Mouse (Mus musculus) adrenal gland, postnatal 25 days (tissue): ENCODE results near the gene Zfp36l2. TPM values are rescaled to one million over a fixed set of nuclear protein-coding genes. Genes with fewer than 3 reads are reported as not detected.
A peak's percentile ranks its signal among the peaks of the same experiment; 100 is the strongest.

Experiments used
- DNase-seq: peaks from one replicate; pipeline ENCODE4 v3.0.0; 2021; ENCODE audit warnings: mixed read lengths
- total RNA-seq: library from RNA; stranded (reverse); gene quantifications from 2 replicates; pipeline ENCODE4 v1.2.3, GENCODE M21; 2021

Gene Zfp36l2
- total RNA-seq, 1 experiment from 2014 or later, result 52.0 TPM

DNA sequence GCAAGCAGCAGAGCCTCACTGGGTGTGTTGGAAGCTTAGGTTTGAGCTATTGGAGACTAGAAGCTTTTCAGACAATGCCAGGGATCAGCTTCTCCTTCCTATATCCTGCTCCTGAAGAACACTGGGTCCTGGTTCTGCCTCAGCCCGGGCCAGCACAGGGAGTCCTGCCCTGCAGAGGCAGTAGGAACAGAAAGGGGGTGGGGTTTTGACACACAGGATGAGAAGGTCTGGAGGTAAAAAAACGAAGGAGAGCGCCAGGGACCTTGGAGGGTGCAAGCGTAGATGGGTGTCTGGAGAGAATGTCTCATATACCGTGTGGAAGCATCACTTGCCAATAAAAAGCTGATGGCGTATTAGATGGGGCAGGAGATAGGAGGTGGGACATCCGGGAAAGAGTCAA, 11.3 kb downstream of the Zfp36l2 start:
- DNase-seq, result no peak

DNA sequence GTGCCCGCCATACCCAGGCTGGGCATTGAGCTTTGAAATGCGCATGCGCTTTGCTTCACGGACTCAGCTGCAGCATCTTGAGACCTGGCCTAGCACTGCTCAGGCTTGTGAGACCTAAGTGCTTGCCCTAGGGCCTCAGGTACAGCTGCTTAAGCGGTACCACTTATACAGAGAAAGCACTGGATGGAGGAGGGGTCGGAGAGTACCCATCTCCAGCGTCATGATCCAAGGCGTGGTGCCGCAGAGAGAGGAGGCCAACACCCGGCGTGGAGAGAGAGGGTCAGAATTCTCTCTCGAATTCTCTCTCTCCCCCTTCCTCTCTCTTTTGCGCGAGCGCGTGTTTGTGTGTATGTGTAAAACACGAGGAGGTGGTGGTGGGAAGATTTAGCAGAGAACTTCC, 12.6 kb downstream of the Zfp36l2 start:
- no peak for DNase-seq

DNA sequence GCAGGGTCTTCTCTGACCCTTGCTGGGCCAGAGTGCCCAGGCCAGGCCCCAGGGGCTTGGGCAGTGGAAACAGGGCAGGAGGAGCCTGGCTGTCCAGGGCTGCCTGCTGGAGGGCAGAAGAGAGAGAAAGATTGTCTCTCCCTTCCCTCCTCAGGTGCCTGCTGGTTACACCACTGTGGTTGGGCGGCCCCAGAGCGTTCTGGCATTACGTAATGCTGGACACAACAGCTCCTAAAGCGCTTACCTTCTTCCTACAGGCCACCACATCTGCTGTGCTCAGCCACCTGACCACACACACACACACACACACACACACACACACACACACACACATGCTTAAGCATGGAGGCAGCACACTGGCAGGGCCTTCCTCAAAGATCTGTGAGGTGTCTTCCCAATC, 20.4 kb downstream of the Zfp36l2 start:
- no peak for DNase-seq

DNA sequence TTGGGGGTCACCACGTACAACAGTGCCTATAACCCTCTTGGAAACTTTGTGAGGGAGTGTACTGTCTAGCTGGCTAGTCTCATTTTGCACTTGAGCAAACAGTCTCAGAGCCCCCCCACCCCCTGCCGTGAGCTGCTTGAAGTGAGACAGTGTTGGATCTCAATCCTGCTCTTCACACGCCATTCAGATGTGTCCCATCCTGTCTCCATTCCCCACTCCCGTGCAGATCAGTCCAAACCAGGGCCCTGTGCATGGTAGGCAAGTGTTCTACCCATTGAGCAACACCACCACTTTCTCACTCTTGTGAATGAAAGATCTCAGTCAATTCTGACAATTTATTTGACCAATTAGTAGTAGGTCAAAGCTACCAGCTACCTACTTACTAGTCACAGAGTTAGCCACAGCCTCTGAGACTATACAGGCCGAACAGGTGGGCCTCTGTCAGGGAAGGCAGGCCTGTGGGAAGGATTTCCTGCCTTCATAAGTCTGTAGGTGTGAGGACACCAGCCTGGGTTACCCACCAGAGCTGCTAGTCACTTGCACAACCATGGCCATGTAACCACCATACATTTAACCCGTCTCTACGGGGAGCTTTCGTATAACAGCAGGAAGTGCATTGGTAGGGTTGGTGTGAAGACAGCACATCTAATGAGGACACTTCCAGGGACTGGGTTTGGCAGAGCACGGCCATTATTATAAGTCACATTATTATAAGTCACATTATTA, 21.4 kb downstream of the Zfp36l2 start:
- no peak for DNase-seq

DNA sequence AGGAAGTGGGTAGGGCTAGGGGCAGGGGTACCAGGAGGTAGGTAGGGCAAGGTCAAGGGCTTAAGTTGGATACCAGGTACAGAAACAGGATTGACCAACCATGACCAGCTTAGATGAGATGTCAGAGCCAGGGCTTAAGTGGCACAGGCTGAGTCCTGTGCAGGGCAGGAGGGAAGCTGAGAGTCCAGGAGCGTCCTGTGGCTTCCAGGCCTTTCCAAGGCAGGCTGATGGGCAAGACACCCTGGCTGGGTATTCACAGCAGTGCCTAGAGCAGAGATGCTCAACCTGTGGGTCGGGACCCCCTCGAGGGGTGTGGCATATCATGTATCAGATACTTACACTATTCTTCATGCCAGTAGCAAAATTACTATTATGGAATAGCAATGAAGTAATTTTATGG, 22.0 kb downstream of the Zfp36l2 start:
- no peak for DNase-seq

DNA sequence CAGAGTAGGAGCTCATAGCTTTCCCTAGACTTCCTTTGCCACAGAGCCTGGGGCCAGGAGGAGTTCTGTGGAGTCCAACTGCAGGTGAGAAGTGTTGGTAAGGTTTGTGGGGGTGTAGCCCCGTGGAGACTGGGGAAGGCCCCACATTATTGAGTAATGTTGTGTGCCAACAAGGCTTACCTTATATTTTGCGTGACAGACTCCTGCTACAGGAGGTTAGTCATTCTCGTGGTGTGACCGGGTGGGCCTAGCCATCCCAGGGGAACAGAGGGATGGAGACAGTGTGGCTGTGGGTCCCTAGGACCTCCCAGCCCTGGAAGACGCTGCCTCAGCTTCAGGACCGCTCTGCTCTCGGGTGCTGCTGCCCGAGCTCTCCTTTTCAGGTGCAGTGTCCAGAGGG, 23.6 kb downstream of the Zfp36l2 start:
- DNase-seq, result no peak

DNA sequence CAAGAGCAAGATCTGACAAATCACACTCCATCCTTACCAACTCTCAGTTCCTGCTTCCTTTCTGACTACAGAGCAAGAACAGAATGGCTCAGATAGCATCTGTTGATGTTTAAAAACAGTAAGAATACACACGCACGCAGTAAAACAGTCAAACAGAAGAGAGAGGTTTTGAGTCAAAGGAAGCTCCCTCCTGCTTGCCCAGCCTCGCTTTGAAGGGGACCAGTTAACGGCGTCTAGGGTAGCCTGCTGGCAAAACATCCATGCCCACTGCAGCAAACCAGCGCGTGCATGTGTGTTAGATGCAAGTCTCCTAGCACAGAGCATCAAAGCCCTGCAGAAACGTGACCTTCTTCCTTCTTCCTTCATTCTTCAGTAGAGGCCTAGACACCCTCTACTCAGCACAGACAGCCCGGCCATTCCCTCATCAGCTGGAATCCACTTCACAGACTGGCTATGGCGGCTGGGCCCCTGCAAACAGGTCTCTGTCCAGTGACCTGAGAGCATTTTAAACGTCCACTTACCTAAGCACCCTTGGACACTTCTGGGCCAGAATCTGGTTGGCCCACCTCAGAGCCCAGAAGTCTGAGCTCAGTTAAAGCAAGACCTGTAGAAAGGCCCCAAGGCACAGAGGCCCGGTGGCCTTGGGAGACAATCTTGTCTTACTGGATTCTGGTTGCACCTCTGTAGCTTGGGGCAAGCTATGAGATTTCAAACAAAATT, 24.5 kb downstream of the Zfp36l2 start:
- DNase-seq, result no peak

DNA sequence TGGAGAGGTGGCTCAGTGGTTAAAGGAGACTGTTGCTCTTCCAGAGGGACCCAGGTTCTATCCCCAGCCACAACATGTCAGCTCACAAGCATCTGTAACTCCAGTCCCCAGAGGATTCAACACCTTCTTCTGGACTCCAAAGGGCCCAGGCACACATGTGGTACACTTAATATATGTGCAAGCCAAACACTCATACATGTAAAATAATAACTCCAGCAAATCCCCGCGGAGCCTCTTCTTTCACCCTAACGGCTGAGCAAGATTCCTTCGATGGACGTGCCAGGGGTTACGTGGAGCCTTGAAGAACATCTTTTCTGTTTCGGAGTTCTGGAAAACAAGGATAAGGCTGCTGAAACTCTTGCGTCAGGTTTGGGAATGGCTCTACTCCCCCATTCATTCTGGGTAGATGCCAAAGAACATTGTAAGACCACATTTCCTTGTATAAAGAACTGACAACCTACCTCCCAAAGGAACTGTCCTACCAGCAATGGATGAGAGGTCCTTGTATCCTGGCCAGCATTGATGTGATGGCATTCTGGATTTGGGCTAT, 25.5 kb downstream of the Zfp36l2 start:
- no peak for DNase-seq

DNA sequence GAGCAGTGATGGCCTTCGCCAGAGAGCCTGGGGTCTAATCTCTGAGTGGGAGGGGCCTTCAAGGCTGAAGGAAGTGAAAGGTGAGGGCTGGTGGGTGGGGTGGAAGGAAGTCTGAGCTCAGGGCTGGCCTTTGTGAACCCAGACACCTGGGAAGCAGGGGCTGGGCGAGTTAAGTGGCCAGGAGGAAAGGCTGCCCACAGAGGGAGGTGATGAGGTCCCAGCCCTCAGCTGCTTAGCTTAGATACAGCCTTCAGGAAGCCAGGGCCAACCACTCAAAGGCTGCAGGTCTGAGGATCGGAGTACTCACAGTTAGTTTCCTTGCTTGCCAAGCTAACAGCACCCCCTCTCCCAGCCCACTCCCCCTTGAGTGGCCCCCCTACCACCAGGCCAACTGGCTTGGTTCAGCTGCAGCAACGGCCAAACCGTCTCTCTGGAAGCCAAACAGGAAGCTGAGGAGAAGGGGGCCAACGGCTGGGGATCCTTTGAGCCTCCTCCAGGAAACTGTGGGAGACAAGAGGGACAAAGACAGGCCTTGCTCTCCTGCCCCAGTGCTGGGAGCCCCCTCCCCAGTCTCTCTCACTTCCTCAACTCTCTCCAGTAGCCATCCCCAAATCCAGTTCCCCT, 26.4 kb downstream of the Zfp36l2 start:
- no peak for DNase-seq

DNA sequence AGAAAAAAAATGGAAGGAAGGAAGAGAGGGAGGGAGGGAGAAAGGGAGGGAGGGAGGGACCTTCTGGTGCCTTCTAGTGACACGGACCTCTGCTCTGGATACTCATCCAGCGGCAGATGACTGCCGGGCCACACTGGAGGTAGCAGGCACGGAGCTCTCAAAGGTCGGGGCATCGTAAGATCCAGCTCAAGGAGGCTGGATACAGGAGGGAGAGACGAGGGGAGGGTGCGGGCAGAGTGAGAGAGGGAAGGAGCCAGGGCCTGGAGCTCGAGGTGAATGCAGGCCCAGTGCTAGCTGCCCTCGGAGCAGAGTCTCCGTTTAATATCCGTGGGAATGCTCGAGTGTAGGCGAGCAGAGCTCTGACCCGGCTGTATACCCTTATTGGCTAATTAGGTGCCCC, 28.9 kb downstream of the Zfp36l2 start:
- DNase-seq, result no peak

DNA sequence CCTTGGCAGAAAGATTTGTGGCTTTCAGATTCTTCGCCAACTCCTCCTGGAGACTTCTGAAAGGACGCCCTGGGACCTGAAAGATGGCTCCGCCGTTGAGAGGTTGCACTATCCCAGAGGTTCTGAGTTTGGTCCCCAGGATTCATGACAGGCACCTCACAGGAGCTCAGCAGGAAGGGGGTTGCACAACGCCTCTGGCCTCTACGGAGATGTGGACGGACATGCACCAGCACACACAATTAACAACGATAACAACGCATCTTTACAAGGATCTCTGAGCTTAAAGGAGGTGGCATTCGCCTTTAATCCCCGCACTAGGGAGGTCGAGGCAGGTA, 29.3 kb downstream of the Zfp36l2 start:
- no peak for DNase-seq

DNA sequence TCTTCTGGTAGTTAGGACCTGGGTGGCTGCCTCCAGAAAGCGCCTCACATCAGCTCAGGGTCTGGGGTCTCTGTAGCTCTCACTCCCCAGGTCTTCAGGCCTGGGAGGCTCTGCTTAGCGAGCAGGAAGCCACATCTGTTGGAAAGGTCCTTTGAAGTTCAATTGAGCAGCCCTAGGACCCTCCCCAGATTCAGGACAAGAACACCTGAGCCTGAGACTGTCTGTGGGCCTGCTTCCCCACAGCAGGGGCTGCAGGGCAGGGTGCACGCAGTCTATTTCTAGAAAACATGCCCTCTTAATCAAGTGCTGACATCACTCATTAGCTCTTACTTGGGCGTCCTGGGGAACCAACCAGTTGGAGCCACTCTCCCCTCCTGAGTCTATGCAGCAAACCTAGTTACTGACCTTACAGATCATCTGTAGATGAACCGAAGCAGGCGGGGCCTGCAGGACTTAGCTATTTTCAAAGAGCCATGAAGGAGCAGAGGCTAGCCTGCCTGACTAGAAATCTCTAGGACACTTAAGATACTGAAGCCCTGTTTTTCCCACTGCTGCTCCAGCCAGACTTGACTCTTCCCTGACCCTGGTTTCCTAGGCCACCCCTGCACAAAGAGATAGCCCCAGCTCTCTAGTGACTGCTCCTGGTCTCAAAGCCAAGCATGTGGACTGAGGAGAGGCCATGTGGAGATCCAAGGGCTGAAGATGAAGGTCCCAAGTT, 29.8 kb downstream of the Zfp36l2 start:
- DNase-seq, result no peak

DNA sequence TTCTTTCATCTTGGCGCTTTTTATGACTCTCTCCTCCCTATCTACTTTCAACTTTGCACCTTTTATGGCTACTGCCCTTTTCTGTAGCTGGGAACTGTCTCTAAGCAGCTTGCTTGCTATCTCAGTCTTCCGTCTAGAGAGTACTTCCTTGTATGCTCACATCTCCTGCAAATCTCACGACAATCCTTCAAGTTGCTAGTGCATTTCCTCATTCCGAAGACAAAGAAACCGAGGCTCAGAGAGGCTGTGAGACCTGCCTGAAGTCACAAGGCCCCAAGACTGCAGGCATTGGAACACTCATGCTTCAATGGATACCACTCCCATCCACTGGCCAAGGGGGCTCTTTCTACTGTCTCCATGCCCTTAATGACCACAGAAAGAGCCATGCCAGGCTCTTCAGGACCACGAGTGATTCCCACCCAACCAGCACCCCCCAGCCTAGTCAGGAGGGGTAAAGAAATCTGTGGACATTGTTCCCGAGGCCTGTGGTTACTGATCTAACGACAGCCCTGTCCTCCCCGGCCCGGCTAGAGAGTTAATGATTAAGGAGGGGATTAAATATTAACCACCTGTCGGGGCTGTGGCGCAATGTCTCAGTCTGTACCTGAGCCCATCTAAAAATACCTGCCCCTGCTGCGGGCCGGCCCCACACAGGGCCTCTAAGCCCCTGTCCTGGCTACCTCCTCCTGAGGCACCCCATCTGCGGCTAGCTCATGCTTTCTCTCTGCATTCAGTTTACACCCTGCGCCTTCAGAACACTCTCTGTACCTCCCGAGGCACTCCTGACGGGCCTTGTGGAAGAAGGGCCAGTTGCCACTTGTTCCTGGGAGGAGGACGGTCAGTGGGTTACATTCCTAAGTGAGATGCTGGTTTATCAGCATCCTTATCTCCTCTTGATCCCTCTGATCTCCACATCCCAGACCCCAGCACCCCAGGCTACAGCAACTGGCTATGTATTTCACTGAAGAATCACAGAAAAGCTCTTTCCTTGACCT, 30.7 kb downstream of the Zfp36l2 start:
- no peak for DNase-seq

DNA sequence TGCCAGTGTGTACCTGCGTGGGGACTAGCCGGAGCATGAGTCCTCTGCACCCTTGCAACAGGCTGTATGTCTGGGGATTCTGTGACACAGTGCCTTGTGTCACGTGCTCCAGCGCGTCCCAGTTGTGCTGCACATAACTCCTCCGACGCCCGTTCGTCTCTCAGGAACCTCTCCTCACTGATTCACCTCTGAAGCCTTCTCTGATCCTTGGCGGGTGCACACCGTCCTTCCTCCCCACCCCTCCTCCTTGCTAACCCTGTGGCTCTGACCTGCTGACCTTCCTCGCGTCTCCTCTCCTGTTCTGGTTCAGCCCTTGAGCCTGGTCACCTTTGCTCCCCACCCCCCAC, 31.5 kb downstream of the Zfp36l2 start:
- DNase-seq, result no peak

DNA sequence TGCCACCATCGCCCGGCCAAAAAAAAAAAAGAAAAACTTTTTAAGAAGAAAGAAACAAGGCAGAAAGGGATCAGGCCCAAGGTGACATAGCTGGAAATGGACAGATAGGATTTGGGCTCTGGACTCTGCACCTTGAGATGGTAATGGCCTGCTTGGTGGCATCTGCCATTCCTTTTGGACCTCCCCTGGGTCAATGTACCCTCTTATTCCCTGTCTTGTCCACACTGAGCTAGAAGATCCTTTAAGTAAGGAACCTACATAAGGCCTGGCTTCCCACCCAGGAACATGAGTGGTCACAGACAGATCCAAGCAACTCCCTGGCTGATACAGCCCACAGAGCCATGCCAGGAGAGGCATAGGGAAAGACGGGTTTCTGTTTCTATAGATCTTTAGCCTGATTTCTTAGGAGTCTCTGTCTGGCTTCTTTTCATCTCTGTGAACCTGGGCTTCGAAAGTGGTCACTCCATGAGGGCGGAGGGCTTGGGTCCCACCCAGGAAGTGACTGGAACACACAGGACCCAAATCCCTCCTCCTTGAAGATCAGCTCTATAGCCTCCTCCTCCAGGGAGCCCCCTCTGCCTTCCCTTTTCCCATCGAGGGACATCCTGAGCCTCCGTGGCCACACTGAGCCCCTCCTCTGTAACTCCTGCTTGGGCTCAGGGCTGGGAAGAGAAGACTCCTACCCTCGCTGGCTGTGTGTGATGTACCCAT, 32.1 kb downstream of the Zfp36l2 start:
- no peak for DNase-seq

DNA sequence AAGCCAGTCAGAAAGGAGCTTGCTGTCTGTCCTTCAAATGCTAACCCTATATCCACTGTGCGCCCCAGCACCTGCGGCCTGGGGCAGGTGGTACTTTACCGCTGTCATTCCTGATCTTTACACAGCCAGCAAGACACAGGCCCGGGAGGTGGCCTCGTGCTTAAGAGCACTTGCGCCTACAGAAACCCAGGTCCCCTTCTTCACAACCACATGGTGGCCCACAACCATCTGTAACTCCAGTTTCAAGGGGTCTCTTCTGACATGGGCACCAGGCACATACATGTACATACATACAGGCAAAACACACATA, 32.8 kb downstream of the Zfp36l2 start:
- DNase-seq, result no peak

DNA sequence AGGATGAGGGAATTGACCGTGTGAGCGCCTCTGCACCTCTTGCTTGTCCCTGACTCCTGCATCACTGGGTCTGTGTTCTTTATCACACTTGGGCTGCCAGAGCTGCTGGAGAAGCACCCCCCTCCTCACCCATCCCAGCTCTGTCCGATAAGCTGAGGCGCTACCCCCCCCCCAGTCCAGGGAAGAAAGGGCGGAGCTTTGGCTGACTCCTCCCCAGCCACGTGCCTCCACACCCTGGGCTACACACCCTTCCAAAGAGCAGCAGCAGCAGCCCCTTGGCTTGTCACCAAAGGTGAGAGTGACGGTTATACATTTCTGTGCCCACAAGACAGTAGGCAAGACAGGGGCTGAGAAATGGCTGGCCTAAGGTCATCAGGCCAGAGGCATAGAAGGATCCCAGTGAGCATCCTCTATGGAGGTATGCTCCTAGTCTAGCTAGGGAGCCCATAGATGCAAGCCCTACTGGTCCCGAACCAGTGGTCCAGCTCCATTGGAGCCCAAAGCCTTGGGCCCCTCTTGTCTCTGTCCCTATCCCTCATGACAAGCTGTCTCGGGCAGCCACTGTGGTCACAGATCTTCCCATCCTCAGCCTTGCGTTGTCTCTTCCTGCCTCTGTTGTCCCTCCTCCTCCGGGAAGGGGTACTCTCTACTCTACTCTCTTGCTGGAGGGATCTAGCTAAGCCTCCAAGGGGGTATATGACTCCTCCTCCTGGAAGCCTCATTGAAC, 33.3 kb downstream of the Zfp36l2 start:
- DNase-seq, result no peak

DNA sequence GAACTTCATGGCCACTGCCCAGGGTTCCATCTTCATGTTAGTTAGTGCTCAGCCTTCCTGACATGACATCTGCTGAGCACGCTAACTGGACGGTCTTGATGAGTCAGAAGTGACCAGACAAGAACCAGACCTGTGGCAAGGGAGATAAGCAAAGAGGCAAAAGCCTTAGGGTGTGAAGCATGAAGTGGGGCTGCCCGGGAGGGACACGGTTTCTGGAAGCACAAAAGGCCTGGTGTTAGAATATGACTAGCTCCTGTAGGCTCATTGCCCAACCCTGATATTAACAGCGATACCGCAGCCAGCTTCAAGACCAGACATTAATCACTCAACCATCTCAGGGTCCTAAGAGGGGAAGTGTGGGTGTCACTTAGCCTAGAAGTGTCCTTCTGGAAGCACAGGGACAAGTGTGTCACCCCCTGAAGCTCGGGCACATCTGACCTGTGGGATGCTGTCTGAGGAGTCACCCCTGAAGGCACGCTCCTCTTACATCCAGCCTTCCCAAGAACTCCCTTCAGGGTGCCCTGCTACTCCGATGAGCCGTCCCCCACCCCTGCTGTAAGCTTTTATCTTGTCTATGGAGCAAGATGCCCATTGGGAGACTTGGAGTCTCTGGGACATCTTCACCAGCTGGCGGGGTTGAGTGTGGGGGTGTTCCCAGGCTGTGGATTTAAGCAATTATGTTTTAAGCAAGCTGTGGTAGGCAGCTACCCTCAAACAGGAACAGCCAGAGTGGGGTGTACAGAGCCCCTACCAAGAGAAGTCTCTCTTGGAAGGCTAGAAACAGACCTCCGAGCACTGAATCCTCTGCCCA, 34.6 kb downstream of the Zfp36l2 start:
- DNase-seq, result no peak

DNA sequence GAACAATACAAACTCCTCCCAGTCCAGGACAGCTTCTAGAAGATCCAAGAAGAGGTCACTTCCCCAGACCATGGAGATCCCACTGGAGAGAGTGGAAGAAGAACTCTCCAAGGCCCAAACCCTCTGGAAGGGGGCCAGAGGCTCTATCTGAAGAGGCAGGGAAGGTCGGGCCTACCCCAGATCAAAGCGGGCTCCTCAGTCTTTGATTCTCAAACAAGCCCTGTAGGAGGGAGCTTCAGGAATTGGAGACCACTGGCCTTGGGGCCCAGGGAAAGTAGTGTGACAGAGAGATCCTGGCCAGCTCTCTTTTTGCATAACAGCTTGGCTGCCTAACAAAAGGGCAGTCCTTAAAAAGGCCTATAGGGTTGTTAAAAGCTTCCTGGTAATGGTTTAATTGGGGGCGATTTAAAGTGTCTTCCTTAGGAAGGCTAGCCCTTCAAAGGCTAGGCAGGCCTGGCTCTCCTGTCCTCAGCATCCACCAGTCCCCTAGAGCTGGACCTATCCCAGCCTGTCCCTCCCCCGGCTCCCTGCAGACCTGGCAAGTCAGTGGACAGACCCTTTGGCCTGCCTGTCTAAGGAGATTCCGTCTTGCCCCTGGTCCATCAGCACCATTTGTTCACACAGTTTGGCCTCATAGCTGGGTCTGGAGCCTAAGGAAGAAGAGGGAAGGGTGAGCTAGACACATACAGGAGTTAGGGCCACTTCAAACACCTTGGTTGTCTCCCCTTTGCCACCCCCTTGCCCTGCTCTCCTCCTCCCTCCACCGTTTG, 35.4 kb downstream of the Zfp36l2 start:
- DNase-seq, result peak; percentile 38
